Mouse (Mus musculus) CH12.LX (cell line): ENCODE results near the gene Sdr39u1. TPM values are rescaled to one million over a fixed set of nuclear protein-coding genes. Genes with fewer than 3 reads are reported as not detected.
A peak's percentile ranks its signal among the peaks of the same experiment; 100 is the strongest.

Experiments used
- DNase-seq: peaks from one replicate; pipeline ENCODE4 v3.0.0-alpha.2; 2013; ENCODE audit errors: extremely low read depth
- H3K27ac ChIP-seq: 2 replicates; pipeline ENCODE4 v1.5.1; 2012; ENCODE audit warnings: low read depth, mild to moderate bottlenecking, control low read depth, moderate library complexity; ENCODE audit not compliant: insufficient read depth
- H3K27me3 ChIP-seq: replicated peaks from 2 replicates; pipeline ENCODE3; 2012; ENCODE audit warnings: inconsistent platforms
- H3K36me3 ChIP-seq, 2 experiments: replicated peaks in 1 of 2; 2 replicates each; pipeline versions ENCODE3 to v1.6.1; 2012; ENCODE audit warnings: inconsistent platforms in 1 of 2, low read length in 1 of 2, mild to moderate bottlenecking in 1 of 2, mixed read lengths in 1 of 2, moderate library complexity in 1 of 2; ENCODE audit not compliant: control insufficient read depth in 1 of 2, insufficient read depth in 1 of 2
- H3K4me1 ChIP-seq, 2 experiments: 2 replicates each; pipeline ENCODE4 v1.6.1; 2012; ENCODE audit warnings: inconsistent platforms in 1 of 2, moderate library complexity in 1 of 2; ENCODE audit not compliant: insufficient read depth in 2 of 2, control insufficient read depth in 1 of 2
- H3K4me2 ChIP-seq: 2 replicates; pipeline ENCODE4 v1.6.1; 2012; ENCODE audit warnings: low read depth, mild to moderate bottlenecking, control low read depth; ENCODE audit not compliant: poor library complexity, insufficient read depth, severe bottlenecking
- H3K4me3 ChIP-seq, 3 experiments: fragments of 150-350 bp in 1 of 3; sonication (generic) in 1 of 3; replicated peaks in 1 of 3; 2 replicates each; pipeline versions ENCODE3 to v1.5.1; 2011 to 2012; ENCODE audit warnings: low read depth in 2 of 3, low read length in 2 of 3, mild to moderate bottlenecking in 2 of 3, moderate library complexity in 2 of 3, control low read depth in 1 of 3, improper control_type of control experiment in 1 of 3, inconsistent platforms in 1 of 3, mixed read lengths in 1 of 3; ENCODE audit not compliant: poor library complexity in 1 of 3
- H3K79me2 ChIP-seq: replicated peaks from 2 replicates; pipeline ENCODE4 v1.6.1; 2012; ENCODE audit warnings: mild to moderate bottlenecking, moderate library complexity; ENCODE audit not compliant: control insufficient read depth, poor library complexity, insufficient read depth, severe bottlenecking; ENCODE audit errors: extremely low read depth
- H3K9ac ChIP-seq: 2 replicates; pipeline ENCODE4 v1.6.1; 2012; ENCODE audit warnings: low read depth, mild to moderate bottlenecking, control low read depth, moderate library complexity; ENCODE audit not compliant: insufficient read depth
- H3K9me3 ChIP-seq: replicated peaks from 2 replicates; pipeline ENCODE3; 2012; ENCODE audit warnings: low read length, inconsistent platforms, mixed read lengths
- CHD2 ChIP-seq: IDR thresholded peaks from 2 replicates; pipeline ENCODE4 v1.6.1; 2011; ENCODE audit warnings: low read length, improper control_type of control experiment
- E2F4 ChIP-seq: IDR thresholded peaks from 2 replicates; pipeline ENCODE4 v1.6.1; 2011; ENCODE audit warnings: low read depth, low read length, improper control_type of control experiment; ENCODE audit not compliant: insufficient replicate concordance
- ELF1 ChIP-seq: IDR thresholded peaks from 2 replicates; pipeline ENCODE4 v1.6.1; 2014; ENCODE audit warnings: low read depth, mild to moderate bottlenecking, inconsistent platforms, low read length, improper control_type of control experiment
- JUN ChIP-seq: IDR thresholded peaks from 2 replicates; pipeline ENCODE4 v1.6.1; 2011; ENCODE audit warnings: low read depth, mild to moderate bottlenecking, low read length, improper control_type of control experiment, moderate library complexity; ENCODE audit not compliant: insufficient read depth
- JUND ChIP-seq: conservative IDR thresholded peaks from 2 replicates; pipeline ENCODE4 v1.6.1; 2011; ENCODE audit warnings: low read depth, low read length, improper control_type of control experiment
- KAT2A ChIP-seq: IDR thresholded peaks from 2 replicates; pipeline ENCODE4 v1.6.1; 2012; ENCODE audit warnings: low read length, improper control_type of control experiment, inconsistent platforms; ENCODE audit not compliant: insufficient replicate concordance
- MAX ChIP-seq: IDR thresholded peaks from 2 replicates; pipeline ENCODE4 v1.6.1; 2011; ENCODE audit warnings: low read length, improper control_type of control experiment
- MAZ ChIP-seq: IDR thresholded peaks from 2 replicates; pipeline ENCODE4 v1.6.1; 2012; ENCODE audit warnings: low read depth, mild to moderate bottlenecking, inconsistent platforms, low read length, improper control_type of control experiment, moderate library complexity
- MEF2A ChIP-seq: IDR thresholded peaks from 2 replicates; pipeline ENCODE4 v1.6.1; 2014; ENCODE audit warnings: low read depth, mild to moderate bottlenecking, inconsistent platforms, low read length, improper control_type of control experiment, borderline replicate concordance
- MYC ChIP-seq: IDR thresholded peaks from 2 replicates; pipeline ENCODE4 v1.6.1; 2011; ENCODE audit warnings: low read depth, mild to moderate bottlenecking, improper control_type of control experiment, low read length
- NELFE ChIP-seq: IDR thresholded peaks from 2 replicates; pipeline ENCODE4 v1.6.1; 2011; ENCODE audit warnings: low read depth, low read length, improper control_type of control experiment
- NRF1 ChIP-seq: IDR thresholded peaks from 2 replicates; pipeline ENCODE4 v1.6.1; 2014; ENCODE audit warnings: low read depth, mild to moderate bottlenecking, inconsistent platforms, low read length, improper control_type of control experiment, moderate library complexity
- PAX5 ChIP-seq: IDR thresholded peaks from 2 replicates; pipeline ENCODE4 v1.6.1; 2012; ENCODE audit warnings: low read length, inconsistent platforms, mixed read lengths
- POLR2AphosphoS2 ChIP-seq: IDR thresholded peaks from 2 replicates; pipeline ENCODE4 v1.6.1; 2011; ENCODE audit warnings: low read depth, low read length, improper control_type of control experiment
- SMC3 ChIP-seq: IDR thresholded peaks from 2 replicates; pipeline ENCODE4 v1.6.1; 2011; ENCODE audit warnings: low read depth, low read length, improper control_type of control experiment
- TCF12 ChIP-seq: IDR thresholded peaks from 2 replicates; pipeline ENCODE4 v1.6.1; 2014; ENCODE audit warnings: low read depth, mild to moderate bottlenecking, inconsistent platforms, low read length, improper control_type of control experiment
- UBTF ChIP-seq: IDR thresholded peaks from 2 replicates; pipeline ENCODE4 v1.6.1; 2012; ENCODE audit warnings: low read depth, mild to moderate bottlenecking, inconsistent platforms, low read length, improper control_type of control experiment, moderate library complexity
- USF1 ChIP-seq: IDR thresholded peaks from 2 replicates; pipeline ENCODE4 v1.6.1; 2014; ENCODE audit warnings: low read depth, mild to moderate bottlenecking, inconsistent platforms, low read length, improper control_type of control experiment
- dilution Hi-C: fragments of 300-500 bp; cut with MboI; formaldehyde crosslinking; loops from 2 replicates; pipeline ENCODE4 v1.14.3; 2020; ENCODE audit warnings: low sequenced_read_pairs; ENCODE audit not compliant: extremely low pct_unique_long_range_greater_than_20kb, extremely low pct_ligation_motif_present
- in situ Hi-C: fragments of 300-500 bp; cut with MboI; formaldehyde crosslinking; loops from 3 replicates; pipeline ENCODE4 v1.14.3; 2019; ENCODE audit warnings: low sequenced_read_pairs, low pct_ligation_motif_present, low pct_unique_long_range_greater_than_20kb, mixed read lengths
- polyA plus RNA-seq: library from polyadenylated mRNA; unstranded; fragments of >175 nt; gene quantifications from 2 replicates; pipeline ENCODE4 v1.2.1, GENCODE M21; 2012; ENCODE audit warnings: low read depth; ENCODE audit not compliant: insufficient read length
- total RNA-seq, 2 experiments: library from RNA; depleted of rRNA; stranded (reverse); fragments of 300-350 nt in 1 of 2; fragments of >200 nt in 1 of 2; gene quantifications; 2 replicates each; pipeline ENCODE4 v1.2.3; 2012 to 2014

The Sdr39u1 gene
- total and polyA plus RNA-seq, 3 experiments = 61.4 to 90.8 (median 66.7) TPM

GRCm38 (mm10) chr14:55918240-55919082 is 18.4 kb upstream of the Sdr39u1 start (continued):
- TF ChIP-seq TCF12 = no peak
- no peak for TF ChIP-seq UBTF
- no peak for TF ChIP-seq PAX5
- 0 out of 2 replicates have a peak, but pooled peaks have one; percentile 42 for TF ChIP-seq MAX
- TF ChIP-seq NRF1 = no peak
- peak; percentile 34; the same call in 1 of the 2 replicates for TF ChIP-seq NELFE

- dilution Hi-C loops (no loop called here), in situ Hi-C loops (no loop called here)
- peak; percentile 14 for DNase-seq
- TF ChIP-seq NELFE = no peak
- no peak for TF ChIP-seq POLR2AphosphoS2
- TF ChIP-seq SMC3 = no peak
- TF ChIP-seq MYC = no peak
- TF ChIP-seq JUN = no peak
- no peak for TF ChIP-seq KAT2A
- TF ChIP-seq USF1 = no peak
- no peak for TF ChIP-seq CHD2
- no peak for TF ChIP-seq ELF1
- TF ChIP-seq E2F4 = no peak
- TF ChIP-seq MEF2A = no peak
- TF ChIP-seq MAZ = no peak
- TF ChIP-seq JUND = no peak
- no peak overlapping the region for H3K27ac ChIP-seq
- peaks cover 0 to 4% of the 10 kb centered on the region in 2 experiments; a peak in 2 of 4 replicates for H3K4me1 ChIP-seq
- peaks cover 5% of the 10 kb centered on the region for H3K9me3 ChIP-seq
- no peak overlapping the region for H3K4me2 ChIP-seq
- H3K36me3 ChIP-seq = no peaks in the 10 kb centered on the region
- H3K79me2 ChIP-seq = 0 out of 2 replicates have a peak, but pooled peaks cover 2% of the 10 kb centered on the region
- H3K27me3 ChIP-seq = no peaks in the 10 kb centered on the region
- H3K4me3 ChIP-seq = no peak overlapping the region
- H3K9ac ChIP-seq = no peak overlapping the region
Measured at GRCm38 (mm10) chr14:55913406-55913805, 13.3 kb upstream of the Sdr39u1 start.
